13 mouse cellular contexts compared by ENCODE assay signal in genomic region chr7:141340023-141340422, GRCm38 (mm10). TPM values are rescaled to one million over a fixed set of nuclear protein-coding genes. Genes with fewer than 3 reads are reported as not detected.
DNase-seq lines count a peak whose midpoint lies in the region; ATAC-seq and TF ChIP-seq lines count a peak whose summit lies in the region.
"Had no signal": no experiment of that assay in that cellular context is flagged by ENCODE, and none has a peak within 500 bp of the region (broad histone marks: within the 10 kb centered on the region; RNA-seq: fewer than 3 reads in every experiment).

No protein-coding gene starts in this region.

- no peak overlapping the region for H3K27ac ChIP-seq in midbrain, embryonic 11.5 days (ENCODE audit: low read depth, low read length)
- no peak overlapping the region for H3K27ac ChIP-seq in midbrain, embryonic 13.5 days
- peak overlapping the region; percentile 97 for H3K27ac ChIP-seq in intestine, embryonic 16.5 days (ENCODE audit: low read length)
- no peak overlapping the region for H3K27ac ChIP-seq in limb, embryonic 14.5 days (replicated peaks; ENCODE audit: low read depth, low read length)
- H3K27ac ChIP-seq: hindbrain, embryonic 12.5 days; midbrain, embryonic 10.5 days had no signal

- peaks cover 6% of the 10 kb centered on the region; the same call in 1 of the 2 replicates for H3K4me1 ChIP-seq in midbrain, embryonic 11.5 days (ENCODE audit: control insufficient read depth, insufficient read depth, low read length)
- peaks cover 8% of the 10 kb centered on the region for H3K4me1 ChIP-seq in midbrain, embryonic 13.5 days (replicated peaks)
- peaks cover 35% of the 10 kb centered on the region for H3K4me1 ChIP-seq in intestine, embryonic 16.5 days (ENCODE audit: control insufficient read depth, insufficient read depth, low read length)
- H3K4me1 ChIP-seq in limb, embryonic 14.5 days (ENCODE audit: control insufficient read depth, insufficient read depth, low read length), result peaks cover 12% of the 10 kb centered on the region; the same call in 1 of the 2 replicates

- intact Hi-C loops in gastrocnemius, postnatal 14 days (cut with DNase I; ENCODE audit: low total_unique reads), result no loop called here

- TF ChIP-seq POLR2A in limb, embryonic 14.5 days (IDR thresholded peaks at IDR 0.05; ENCODE audit: borderline replicate concordance, extremely low read depth, insufficient read depth, insufficient read length), result no peak

- no peak overlapping the region for H3K4me2 ChIP-seq in midbrain, embryonic 11.5 days
- H3K4me2 ChIP-seq in midbrain, embryonic 13.5 days (replicated peaks), result no peak overlapping the region
- H3K4me2 ChIP-seq in intestine, embryonic 16.5 days (ENCODE audit: low read depth, low read length), result peak overlapping the region; percentile 56
- no peak overlapping the region for H3K4me2 ChIP-seq in limb, embryonic 14.5 days (replicated peaks; ENCODE audit: low read depth, low read length, severe bottlenecking)
- H3K4me2 ChIP-seq: hindbrain, embryonic 12.5 days had no signal

- H3K9ac ChIP-seq in midbrain, embryonic 11.5 days (ENCODE audit: low read length), result no peak overlapping the region
- H3K9ac ChIP-seq in midbrain, embryonic 13.5 days (replicated peaks), result no peak overlapping the region
- peak overlapping the region; percentile 77 for H3K9ac ChIP-seq in intestine, embryonic 16.5 days (ENCODE audit: low read depth, low read length)
- H3K9ac ChIP-seq in limb, embryonic 14.5 days (ENCODE audit: low read depth, low read length, severe bottlenecking), result peak overlapping the region; percentile 21; the same call in 1 of the 2 replicates
- H3K9ac ChIP-seq: hindbrain, embryonic 12.5 days had no signal

- DNase-seq in midbrain, embryonic 11.5 days (ENCODE audit: low spot score, missing footprints), result peak; percentile 56
- DNase-seq in limb, embryonic 14.5 days (ENCODE audit: low spot score), result no peak
- no peak for DNase-seq in thymus, postnatal 10 days (ENCODE audit: low spot score in 2 of 2)
- no peak for DNase-seq in embryo, embryonic 10 days (ENCODE audit: low spot score)
- DNase-seq in gastrocnemius, postnatal 14 days, result no peak
- DNase-seq: embryo, embryonic 11 days; thymus, postnatal 4 days had no signal

- H3K27me3 ChIP-seq in midbrain, embryonic 11.5 days (ENCODE audit: control insufficient read depth, insufficient read depth, low read length), result peaks cover 3% of the 10 kb centered on the region; the same call in 1 of the 2 replicates
- H3K27me3 ChIP-seq in midbrain, embryonic 13.5 days, result peaks cover 30% of the 10 kb centered on the region
- H3K27me3 ChIP-seq in intestine, embryonic 16.5 days (replicated peaks; ENCODE audit: control insufficient read depth, insufficient read depth, low read length), result no peaks in the 10 kb centered on the region
- H3K27me3 ChIP-seq in limb, embryonic 14.5 days (ENCODE audit: control insufficient read depth, insufficient read depth, low read length), result no peaks in the 10 kb centered on the region

- no peaks in the 10 kb centered on the region for H3K36me3 ChIP-seq in midbrain, embryonic 11.5 days (ENCODE audit: control insufficient read depth, insufficient read depth, low read length)
- peaks cover 13% of the 10 kb centered on the region; the same call in 1 of the 2 replicates for H3K36me3 ChIP-seq in midbrain, embryonic 13.5 days
- no peaks in the 10 kb centered on the region; the same call in 1 of the 2 replicates for H3K36me3 ChIP-seq in intestine, embryonic 16.5 days (ENCODE audit: control insufficient read depth, insufficient read depth, low read length)
- H3K36me3 ChIP-seq in limb, embryonic 14.5 days (ENCODE audit: control insufficient read depth, insufficient read depth, low read length), result peaks cover 6% of the 10 kb centered on the region; the same call in 1 of the 2 replicates

- no peaks in the 10 kb centered on the region for H3K9me3 ChIP-seq in midbrain, embryonic 11.5 days (ENCODE audit: control insufficient read depth, low read length)
- H3K9me3 ChIP-seq in midbrain, embryonic 13.5 days, result no peaks in the 10 kb centered on the region
- no peaks in the 10 kb centered on the region for H3K9me3 ChIP-seq in intestine, embryonic 16.5 days (ENCODE audit: control insufficient read depth, low read length)
- no peaks in the 10 kb centered on the region for H3K9me3 ChIP-seq in limb, embryonic 14.5 days (ENCODE audit: control insufficient read depth, low read length)
- H3K9me3 ChIP-seq: hindbrain, embryonic 12.5 days; midbrain, embryonic 10.5 days had no signal

- WGBS in midbrain, embryonic 11.5 days, result 84% methylated on average over 7 of the region's 7 CpGs
- 88% methylated on average over 7 of the region's 7 CpGs for WGBS in midbrain, embryonic 13.5 days
- WGBS in intestine, embryonic 16.5 days, result 57% methylated on average over 7 of the region's 7 CpGs
- 70% methylated on average over 7 of the region's 7 CpGs for WGBS in limb, embryonic 14.5 days

- H3K4me3 ChIP-seq in midbrain, embryonic 11.5 days (ENCODE audit: low read depth, low read length), result no peak overlapping the region
- H3K4me3 ChIP-seq in midbrain, embryonic 13.5 days (replicated peaks), result no peak overlapping the region
- peak overlapping the region; percentile 58 for H3K4me3 ChIP-seq in intestine, embryonic 16.5 days (ENCODE audit: low read length)
- H3K4me3 ChIP-seq in limb, embryonic 14.5 days (replicated peaks; ENCODE audit: low read length), result no peak overlapping the region
- H3K4me3 ChIP-seq: hindbrain, embryonic 12.5 days; midbrain, embryonic 10.5 days had no signal

- no peak for ATAC-seq in midbrain, embryonic 11.5 days (ENCODE audit: low FRiP score)
- no peak for ATAC-seq in midbrain, embryonic 13.5 days
- ATAC-seq in intestine, embryonic 16.5 days, result peak; percentile 62
- ATAC-seq in limb, embryonic 14.5 days (ENCODE audit: low FRiP score, low read depth), result no peak

RNA-seq across cellular contexts. Expression of gene Eps8l2, which starts 1.3 kb away (rescaled TPM):
- polyA plus RNA-seq in midbrain, embryonic 11.5 days (2014; fragmentation: Nextera tagmentation; extraction: Ambion mirVana), result 0.97 and 1.3 TPM in 2 replicates
- 0.23 and 0.31 TPM in 2 replicates for polyA plus RNA-seq in midbrain, embryonic 13.5 days (2015; fragmentation: Nextera tagmentation; extraction: Ambion mirVana)
- 191 and 214 TPM in 2 replicates for polyA plus RNA-seq in intestine, embryonic 16.5 days (2015; fragmentation: Nextera tagmentation; extraction: Ambion mirVana)
- 20.3 and 22.4 TPM in 2 replicates for polyA plus RNA-seq in limb, embryonic 14.5 days (2012; rRNA removed)
- 17.0 and 19.0 TPM in 2 replicates for polyA plus RNA-seq in limb, embryonic 14.5 days (2014; fragmentation: Nextera tagmentation; extraction: Ambion mirVana)
- total RNA-seq in gastrocnemius, postnatal 14 days (2021), result 1 to 10 TPM; 1.8 to 3.3 TPM

RNA-seq across cellular contexts. Expression of gene Tmem80, which starts 12.5 kb away (rescaled TPM):
- polyA plus RNA-seq in midbrain, embryonic 11.5 days (2014; fragmentation: Nextera tagmentation; extraction: Ambion mirVana), result 31.4 and 34.4 TPM in 2 replicates
- 76.6 and 77.3 TPM in 2 replicates for polyA plus RNA-seq in midbrain, embryonic 13.5 days (2015; fragmentation: Nextera tagmentation; extraction: Ambion mirVana)
- polyA plus RNA-seq in intestine, embryonic 16.5 days (2015; fragmentation: Nextera tagmentation; extraction: Ambion mirVana), result 32.4 and 34.2 TPM in 2 replicates
- polyA plus RNA-seq in limb, embryonic 14.5 days (2012; rRNA removed), result 55.6 and 59.5 TPM in 2 replicates
- 23.4 and 23.6 TPM in 2 replicates for polyA plus RNA-seq in limb, embryonic 14.5 days (2014; fragmentation: Nextera tagmentation; extraction: Ambion mirVana)
- 10 to 100 TPM in 1 of 2 experiments, 1 to 10 TPM in 1; 9.1 to 11.1 TPM for total RNA-seq in gastrocnemius, postnatal 14 days (2021)

RNA-seq across cellular contexts. Expression of gene Deaf1, which starts 12.5 kb away (rescaled TPM):
- polyA plus RNA-seq in midbrain, embryonic 11.5 days (2014; fragmentation: Nextera tagmentation; extraction: Ambion mirVana), result 61.6 and 66.9 TPM in 2 replicates
- polyA plus RNA-seq in midbrain, embryonic 13.5 days (2015; fragmentation: Nextera tagmentation; extraction: Ambion mirVana), result 140 and 148 TPM in 2 replicates
- polyA plus RNA-seq in intestine, embryonic 16.5 days (2015; fragmentation: Nextera tagmentation; extraction: Ambion mirVana), result 61.0 and 64.4 TPM in 2 replicates
- polyA plus RNA-seq in limb, embryonic 14.5 days (2012; rRNA removed), result 47.0 TPM in 2 replicates
- polyA plus RNA-seq in limb, embryonic 14.5 days (2014; fragmentation: Nextera tagmentation; extraction: Ambion mirVana), result 82.6 and 89.1 TPM in 2 replicates
- 10 to 100 TPM; 15.5 to 18.9 TPM for total RNA-seq in gastrocnemius, postnatal 14 days (2021)

RNA-seq across cellular contexts. Expression of gene Drd4, which starts 48.2 kb away (rescaled TPM):
- 0.14 and 0.17 TPM in 2 replicates for polyA plus RNA-seq in midbrain, embryonic 11.5 days (2014; fragmentation: Nextera tagmentation; extraction: Ambion mirVana)
- 0.43 and 0.68 TPM in 2 replicates for polyA plus RNA-seq in midbrain, embryonic 13.5 days (2015; fragmentation: Nextera tagmentation; extraction: Ambion mirVana)
- polyA plus RNA-seq in intestine, embryonic 16.5 days (2015; fragmentation: Nextera tagmentation; extraction: Ambion mirVana), result 0.23 and 0.48 TPM in 2 replicates
- polyA plus RNA-seq in limb, embryonic 14.5 days (2012; rRNA removed), result 3.1 and 4.0 TPM in 2 replicates
- 1.5 and 2.0 TPM in 2 replicates for polyA plus RNA-seq in limb, embryonic 14.5 days (2014; fragmentation: Nextera tagmentation; extraction: Ambion mirVana)
- under 1 TPM; 0.31 to 0.33 TPM for total RNA-seq in gastrocnemius, postnatal 14 days (2021)
- total RNA-seq: gastrocnemius, adult 18-20 months; neutrophil, adult 5-6 weeks had no signal

RNA-seq across cellular contexts. Expression of gene Taldo1, which starts 52.0 kb away (rescaled TPM):
- polyA plus RNA-seq in midbrain, embryonic 11.5 days (2014; fragmentation: Nextera tagmentation; extraction: Ambion mirVana), result 386 and 400 TPM in 2 replicates
- polyA plus RNA-seq in midbrain, embryonic 13.5 days (2015; fragmentation: Nextera tagmentation; extraction: Ambion mirVana), result 337 and 346 TPM in 2 replicates
- 567 and 582 TPM in 2 replicates for polyA plus RNA-seq in intestine, embryonic 16.5 days (2015; fragmentation: Nextera tagmentation; extraction: Ambion mirVana)
- polyA plus RNA-seq in limb, embryonic 14.5 days (2012; rRNA removed), result 161 and 188 TPM in 2 replicates
- polyA plus RNA-seq in limb, embryonic 14.5 days (2014; fragmentation: Nextera tagmentation; extraction: Ambion mirVana), result 238 and 243 TPM in 2 replicates
- 100 to 1,000 TPM; 101 to 109 TPM for total RNA-seq in gastrocnemius, postnatal 14 days (2021)

Comparison
In these comparisons a context has a peak if more than half of its experiments do, and no peak if none do; other contexts are left out.
1. H3K9ac ChIP-seq: peak in intestine, embryonic 16.5 days (single experiment) and limb, embryonic 14.5 days (single experiment); none in midbrain, embryonic 11.5 days (single experiment) and midbrain, embryonic 13.5 days (single experiment).